Mouse (Mus musculus) lung, postnatal 25 days (tissue): ENCODE data around the gene Gpn2.
A peak's percentile ranks its signal among the peaks of the same experiment; 100 is the strongest.

Experiments used
- DNase-seq: peaks from one replicate; pipeline ENCODE4 v3.0.0; 2022; ENCODE audit warnings: low spot score

Gpn2 gene

DNA sequence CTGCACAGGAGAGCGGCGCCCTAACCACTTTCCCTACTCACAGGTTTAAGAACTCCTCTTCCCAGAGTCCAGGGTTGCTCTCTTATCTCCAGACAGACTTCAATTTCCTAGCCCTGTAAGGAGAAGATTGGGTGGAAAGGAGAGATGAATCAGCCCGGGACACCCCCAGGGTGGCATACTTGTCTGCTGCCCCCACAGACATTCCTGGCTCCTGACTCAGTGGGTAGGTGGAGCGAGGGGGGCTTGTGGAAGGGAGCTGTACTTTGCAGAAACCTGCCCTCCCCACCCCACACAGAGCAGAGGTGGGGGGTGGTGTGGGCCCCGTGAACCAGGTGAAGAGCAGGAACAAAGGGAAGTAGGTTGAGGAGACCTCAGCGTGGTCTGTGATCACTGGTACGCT, 11.4 kb downstream of the Gpn2 start:
- no peak for DNase-seq

DNA sequence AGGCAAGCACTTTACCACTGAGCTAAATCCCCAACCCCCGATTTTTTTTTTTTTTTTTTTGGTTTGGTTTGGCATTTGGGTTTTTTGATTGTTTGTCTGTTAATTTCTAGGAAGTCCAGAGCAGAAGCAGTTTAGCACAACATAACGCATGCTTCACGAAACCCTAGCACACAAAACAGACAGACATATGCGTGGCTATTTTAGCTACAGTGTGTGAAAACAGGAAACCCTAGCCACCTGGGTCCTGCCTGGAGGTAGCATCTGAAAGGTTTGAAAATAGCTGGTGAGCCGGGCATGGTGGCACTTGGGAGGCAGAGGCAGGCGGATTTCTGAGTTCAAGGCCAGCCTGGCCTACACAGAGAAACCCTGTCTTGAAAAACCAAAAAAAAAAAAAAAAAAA, 11.9 kb downstream of the Gpn2 start:
- DNase-seq, result no peak

DNA sequence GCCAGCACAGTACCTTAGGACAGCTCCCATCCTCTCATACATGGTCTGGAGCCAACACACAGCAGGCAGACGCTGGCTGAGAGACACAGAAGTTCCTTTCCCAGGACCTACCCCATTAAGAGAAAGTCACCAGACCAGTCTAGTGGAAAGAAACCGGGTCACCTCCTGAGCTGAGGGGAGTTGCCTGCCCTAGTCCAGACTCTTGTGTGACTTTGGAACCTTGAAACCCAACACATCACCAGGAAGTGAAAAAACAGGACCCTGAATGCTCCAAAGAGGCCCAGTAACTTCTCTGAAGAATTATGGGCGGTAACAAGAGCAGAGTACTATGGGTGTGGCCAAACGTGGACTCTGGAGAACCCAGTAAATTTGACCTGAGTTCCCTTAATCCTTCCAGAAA, 14.5 kb downstream of the Gpn2 start:
- no peak for DNase-seq

DNA sequence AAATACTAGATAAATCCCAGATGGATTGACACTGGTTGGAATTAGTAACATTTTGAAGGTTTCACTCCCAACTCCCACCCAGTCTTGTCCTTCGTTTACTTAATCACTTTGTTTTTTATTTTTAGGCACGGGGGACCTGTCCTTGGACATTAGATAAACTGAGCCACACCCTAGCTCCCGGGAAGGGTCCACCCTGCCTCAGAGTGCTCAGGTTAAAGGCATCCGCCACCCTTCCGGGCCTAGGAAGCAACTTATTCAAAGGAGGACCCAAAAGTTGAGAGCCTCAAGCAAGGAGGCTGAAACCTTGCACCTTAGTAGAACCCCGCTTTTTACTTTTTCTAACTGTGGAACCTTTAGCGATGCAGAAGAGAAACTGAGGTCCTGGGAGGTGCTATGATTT, 15.0 kb downstream of the Gpn2 start:
- no peak for DNase-seq

DNA sequence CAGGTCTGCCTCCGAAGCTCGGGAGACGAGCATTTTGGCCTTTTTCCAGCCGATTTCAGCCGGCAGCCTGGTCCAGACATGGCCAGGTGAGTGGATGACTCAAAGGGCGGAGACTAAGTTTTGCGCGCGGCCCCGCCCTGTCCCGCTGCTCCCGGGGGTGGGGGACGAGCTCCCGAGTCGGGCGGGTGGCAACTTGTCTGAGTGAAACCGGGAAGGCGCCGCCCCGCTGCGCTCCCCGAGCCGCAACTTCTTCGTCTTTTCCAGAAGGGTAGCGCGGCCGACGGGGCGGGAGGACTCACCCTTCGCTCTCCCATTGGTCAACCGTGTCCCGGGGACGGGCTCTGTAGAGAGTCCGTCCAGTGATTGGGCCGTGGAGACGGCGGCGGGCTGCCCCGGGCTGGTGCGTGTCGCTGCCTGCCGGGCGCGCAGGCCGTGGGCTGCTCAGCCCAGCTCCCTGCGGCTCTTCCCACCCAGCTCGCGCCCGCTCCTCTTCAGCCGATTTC, 15.5 kb downstream of the Gpn2 start:
- DNase-seq, result peak; percentile 96

DNA sequence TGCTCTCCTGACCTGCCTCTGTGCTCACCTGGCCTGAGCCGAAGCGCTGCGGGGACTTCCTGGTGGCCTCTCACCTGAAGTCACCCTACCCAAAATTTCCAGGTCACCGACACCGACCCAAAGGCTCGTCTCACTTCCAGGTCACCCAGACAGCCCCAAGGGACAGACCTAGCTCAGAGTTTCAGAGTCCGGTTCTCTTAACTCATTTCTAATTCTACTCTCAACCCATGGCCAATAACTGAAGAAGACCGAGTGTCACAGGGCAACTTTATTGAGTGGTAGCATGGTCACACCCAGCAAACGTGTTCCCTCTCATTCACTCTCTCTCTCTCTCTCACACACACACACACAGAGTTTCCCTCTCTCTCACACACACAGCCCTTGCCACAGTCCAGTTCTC, 16.1 kb downstream of the Gpn2 start:
- DNase-seq, result no peak

DNA sequence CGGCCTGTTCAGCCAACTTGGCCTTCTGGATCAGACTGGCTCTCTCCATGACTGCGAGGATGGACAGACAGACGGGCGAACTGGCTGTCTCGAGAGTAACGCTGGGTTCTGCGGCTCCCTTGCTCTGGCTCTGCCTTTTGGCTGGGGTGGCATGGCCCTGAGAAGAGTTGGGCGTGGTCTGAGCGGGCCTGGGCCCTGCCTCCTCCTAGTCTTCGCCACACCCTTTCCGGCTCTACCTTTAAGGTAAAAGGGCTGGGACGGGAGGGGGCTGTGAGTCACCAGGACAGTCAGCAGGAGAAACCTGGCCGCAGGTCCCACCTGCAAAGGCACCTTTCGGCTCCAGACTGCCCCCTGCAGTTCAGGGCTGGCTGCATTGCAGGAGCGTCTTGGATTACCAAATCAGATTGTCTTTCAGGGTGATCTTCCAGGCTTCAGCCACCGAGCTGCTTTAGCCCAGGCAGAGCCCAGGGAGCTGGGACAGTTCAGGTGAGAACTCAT, 17.6 kb downstream of the Gpn2 start, which contains the start of gene Sfn:
Gene Sfn, minus strand, starts transcription at position 448 of the 498 bp plus-strand sequence.
- DNase-seq, result peak; percentile 86

DNA sequence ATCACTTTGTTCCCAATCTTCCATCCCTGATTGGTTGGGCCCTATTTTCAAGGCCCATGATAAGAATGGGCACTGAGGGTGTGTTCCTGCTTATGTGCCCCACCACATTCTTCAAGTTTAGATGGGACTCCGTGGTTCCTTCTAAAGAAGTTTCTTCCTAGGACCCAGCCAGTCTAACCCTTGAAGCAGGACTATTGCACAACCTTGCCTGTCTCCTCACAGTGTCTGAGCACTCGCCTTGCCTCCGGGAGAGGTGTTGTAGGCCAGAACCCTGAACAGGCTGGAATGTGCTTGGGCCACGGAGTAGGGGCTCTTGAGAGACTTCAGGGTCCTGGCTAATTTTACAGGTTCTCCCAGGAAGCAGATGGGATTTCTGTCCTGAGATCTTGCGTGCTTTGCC, 18.9 kb downstream of the Gpn2 start:
- DNase-seq, result no peak

DNA sequence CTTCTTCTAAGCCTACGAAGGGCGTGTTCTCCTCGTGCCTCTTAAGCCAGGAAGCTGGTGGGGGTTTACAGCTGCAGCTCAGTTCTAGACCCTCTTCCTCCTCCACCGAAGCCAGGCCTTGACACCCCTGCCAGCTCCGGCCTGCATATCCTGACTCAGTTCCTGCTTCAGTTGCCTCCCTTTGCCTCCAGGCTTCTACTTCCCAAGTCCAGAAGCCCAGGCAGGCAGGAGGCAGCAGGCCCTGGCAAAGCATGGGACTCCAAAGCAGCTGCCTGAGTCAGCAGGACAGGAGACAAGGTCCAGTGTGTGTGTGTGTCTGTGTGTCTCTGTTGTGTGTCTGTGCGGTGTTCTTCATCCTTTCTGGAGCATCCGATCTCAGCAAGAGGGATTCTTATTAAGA, 20.0 kb downstream of the Gpn2 start:
- no peak for DNase-seq

DNA sequence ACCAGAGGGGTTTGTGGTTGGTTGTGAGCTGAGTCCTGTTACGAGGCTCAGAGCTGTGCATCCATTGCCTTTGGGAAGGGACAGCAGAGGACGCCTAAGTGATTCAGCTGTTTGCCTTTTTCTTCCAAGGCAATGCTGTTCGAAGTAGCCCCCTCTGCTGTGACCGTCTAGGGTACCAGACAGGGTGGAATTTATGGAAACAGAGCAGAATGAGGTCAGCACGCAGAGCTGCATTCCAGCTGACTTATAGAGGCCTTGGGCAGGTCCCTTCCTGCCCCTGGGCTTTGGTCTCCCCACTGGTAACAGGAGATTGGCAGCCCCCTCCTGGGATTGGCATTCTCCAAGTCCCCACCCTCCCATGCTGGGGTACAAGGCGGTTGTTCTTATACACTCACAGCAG, 20.7 kb downstream of the Gpn2 start:
- DNase-seq, result no peak

DNA sequence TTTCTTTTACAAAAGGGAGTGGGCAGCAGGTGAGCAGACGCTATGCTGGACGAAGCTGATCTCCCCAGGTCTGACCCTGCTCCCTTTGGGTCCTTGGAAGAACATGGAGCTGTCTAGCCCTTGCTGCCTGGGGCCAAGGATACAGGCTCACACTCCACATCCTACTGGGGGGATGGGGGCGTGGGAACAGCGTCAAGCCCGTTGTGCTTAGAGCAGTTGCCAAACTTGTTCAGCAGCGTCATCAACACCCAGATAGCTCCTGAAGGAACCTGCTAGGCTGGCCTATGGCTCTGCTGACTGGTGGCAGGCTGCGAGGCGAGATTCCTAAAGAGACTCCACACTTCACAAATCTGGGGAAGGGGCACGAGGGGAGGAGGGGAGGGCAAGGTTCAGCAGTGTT, 21.2 kb downstream of the Gpn2 start:
- DNase-seq, result no peak

DNA sequence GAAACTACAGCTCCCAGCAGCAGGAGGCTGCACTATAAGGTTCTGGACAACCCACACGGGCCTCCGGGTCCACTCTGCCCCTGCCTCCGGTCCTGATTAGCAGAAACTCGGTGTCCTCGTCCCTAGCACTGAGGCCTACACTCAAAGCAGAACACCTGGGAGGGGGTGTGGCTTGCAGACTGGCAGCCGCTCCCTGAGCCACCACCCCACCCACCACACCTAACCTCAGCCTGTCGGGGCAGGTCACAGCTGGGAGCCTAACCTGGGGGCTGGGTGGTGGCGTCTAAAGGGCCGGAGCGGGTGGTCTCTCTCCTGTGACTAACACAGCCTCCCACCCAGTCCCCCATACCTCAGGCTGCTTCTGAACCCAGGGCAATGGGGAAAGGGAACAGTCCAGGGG, 23.1 kb downstream of the Gpn2 start:
- no peak for DNase-seq

DNA sequence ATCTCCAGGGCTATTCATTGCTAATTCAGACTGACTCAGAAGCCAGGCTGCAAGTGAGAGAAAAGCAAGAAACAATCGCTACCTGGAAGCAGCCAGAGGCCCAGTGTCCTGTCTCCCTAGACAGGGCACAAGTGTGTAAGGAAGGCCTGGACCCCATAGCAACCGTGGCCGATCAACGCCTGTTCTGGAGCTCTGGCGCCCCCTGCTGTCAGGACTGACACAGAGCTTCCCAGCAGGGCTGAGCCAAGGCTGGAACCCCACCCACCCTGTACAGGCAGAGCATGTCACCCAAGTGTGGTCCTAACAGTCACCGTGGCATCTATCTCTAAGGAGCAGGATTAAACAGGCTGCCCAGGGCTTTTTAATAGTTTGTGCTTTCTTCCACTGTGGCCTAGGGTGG, 25.6 kb downstream of the Gpn2 start:
- peak; percentile 90 for DNase-seq

DNA sequence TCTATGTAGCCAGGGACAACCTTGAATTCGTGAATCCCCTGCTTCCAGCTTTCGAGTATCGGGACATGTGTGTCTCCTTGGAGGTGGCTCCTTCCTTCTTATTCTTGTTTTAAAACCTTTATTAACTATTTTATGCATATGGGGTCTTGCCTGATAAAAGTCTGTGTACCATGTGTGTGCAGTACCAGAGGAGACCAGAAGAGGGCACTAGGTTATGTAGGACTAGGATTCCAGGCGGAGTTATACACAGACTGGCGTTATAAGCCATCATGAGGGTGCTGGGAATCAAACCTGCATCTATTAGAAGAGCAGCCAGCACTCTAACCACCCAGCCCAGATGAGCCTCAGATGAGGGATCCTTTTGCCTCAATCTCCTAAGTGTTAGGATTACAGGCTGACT, 27.7 kb downstream of the Gpn2 start:
- DNase-seq, result no peak

DNA sequence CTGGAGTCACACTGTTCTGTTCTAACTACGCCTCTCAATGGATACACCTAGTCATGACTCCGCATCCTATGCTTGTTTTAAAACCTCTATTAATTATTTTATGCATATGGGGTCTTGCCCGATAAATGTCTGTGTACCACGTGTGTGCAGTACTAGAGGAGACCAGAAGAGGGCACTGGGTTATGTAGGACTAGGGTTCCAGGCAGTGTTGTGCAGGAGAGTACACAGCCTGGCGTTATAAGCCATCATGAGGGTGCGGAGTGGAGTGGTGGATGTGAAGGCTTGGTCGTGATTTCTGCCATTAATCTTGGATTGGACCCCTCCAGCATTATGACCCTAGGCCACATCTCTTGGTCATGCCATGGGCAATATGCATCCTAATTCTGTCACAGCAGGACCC, 28.3 kb downstream of the Gpn2 start:
- no peak for DNase-seq

DNA sequence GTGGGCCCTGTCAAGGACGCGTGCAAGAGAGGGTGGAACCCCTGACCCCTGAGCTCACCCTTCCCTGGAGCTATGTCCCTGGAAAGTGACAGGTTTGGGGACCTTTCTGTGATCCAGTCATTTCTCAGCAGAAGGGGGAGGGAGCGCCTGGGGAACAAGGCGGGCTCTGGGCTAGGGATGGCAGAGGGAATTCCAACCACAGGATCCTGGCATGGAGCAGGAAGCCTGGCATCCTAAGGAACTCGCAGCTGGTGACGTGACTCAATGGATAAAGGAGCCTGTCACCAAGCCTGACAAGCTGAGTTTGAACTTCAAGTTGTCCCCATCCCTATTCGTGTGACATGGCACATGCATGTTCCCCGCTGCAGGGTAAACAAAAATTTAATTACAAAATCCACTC, 28.9 kb downstream of the Gpn2 start:
- no peak for DNase-seq

DNA sequence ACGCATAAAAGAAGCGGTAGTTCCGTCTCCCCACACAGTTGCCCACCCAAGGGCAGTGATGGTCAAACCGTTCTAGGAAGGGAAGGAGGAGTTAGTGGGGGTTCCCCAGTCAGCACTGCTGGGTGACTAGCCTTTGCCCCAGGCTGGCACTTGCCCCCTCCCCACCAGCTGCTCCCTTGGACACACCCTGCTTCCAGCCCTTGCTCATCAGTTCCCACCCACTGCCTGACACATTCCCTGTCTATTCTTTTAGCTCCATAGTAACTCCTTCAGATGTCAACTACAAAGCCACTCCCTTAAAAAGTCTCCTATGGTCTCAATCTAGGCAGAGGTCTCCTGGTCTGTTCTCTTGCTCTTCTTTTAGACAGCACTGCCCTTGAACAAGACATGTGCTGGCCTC, 29.7 kb downstream of the Gpn2 start:
- DNase-seq, result no peak

DNA sequence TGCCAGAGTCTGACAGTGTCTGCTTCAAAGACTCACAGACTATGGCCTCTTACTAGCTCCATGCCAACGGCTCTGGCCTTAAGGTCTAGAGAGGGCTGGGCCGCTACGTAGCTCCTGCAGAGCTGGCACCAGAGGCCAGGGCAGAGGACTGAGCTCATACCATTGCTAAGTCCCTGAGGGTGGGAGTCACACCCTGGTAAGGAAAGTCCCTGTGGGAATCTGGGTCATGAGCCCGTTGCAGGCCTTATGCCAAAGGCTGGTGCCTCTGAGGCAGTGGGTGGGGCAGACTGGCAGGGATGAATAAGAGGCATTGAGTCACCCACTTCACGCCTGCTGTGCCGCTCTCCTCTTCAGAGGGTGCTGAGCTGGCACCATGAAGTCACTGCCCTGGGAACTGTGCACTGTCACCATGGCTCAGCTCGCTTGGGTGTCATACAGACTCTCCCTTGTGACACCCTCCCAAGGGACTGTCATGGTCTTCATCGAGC, 30.2 kb downstream of the Gpn2 start:
- DNase-seq, result peak; percentile 89

DNA sequence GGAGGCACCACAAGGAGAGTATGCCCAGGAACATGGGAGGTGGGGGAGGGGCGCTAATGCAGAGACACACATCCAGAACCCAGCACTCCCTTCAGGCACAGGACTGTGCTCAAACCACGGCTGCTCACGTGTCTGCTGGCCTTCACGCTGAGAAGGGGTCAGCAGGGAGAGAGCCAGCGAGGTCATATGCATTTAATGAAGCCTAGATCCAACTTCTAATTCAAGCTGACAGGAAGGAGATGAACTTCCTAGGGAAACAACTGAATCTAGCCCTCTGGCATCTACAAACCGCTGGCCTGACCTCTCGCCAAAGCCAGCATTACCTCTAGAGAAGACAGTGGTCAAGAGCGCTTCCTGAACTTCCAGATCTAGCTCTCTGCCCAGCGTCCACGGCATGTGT, 31.3 kb downstream of the Gpn2 start:
- no peak for DNase-seq

DNA sequence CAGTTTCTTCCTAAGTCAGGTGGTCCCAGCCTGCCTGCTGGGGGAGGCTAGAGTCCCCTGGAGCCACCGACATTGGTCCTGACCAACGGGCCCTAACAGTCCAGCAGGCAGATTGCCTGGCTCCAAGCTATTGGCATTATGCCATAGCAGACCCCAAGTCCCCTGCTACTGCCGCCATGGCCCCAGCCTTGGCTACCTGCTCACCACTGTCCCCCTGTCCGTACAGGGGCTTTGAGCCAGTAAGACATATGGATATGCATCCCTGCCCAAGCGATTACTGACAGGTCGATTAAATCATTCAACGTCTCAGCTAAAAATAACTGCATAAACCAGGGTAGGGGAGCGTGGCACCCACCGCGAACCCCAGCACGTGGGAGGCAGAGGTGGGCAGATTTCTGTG, 33.8 kb downstream of the Gpn2 start:
- no peak for DNase-seq

DNA sequence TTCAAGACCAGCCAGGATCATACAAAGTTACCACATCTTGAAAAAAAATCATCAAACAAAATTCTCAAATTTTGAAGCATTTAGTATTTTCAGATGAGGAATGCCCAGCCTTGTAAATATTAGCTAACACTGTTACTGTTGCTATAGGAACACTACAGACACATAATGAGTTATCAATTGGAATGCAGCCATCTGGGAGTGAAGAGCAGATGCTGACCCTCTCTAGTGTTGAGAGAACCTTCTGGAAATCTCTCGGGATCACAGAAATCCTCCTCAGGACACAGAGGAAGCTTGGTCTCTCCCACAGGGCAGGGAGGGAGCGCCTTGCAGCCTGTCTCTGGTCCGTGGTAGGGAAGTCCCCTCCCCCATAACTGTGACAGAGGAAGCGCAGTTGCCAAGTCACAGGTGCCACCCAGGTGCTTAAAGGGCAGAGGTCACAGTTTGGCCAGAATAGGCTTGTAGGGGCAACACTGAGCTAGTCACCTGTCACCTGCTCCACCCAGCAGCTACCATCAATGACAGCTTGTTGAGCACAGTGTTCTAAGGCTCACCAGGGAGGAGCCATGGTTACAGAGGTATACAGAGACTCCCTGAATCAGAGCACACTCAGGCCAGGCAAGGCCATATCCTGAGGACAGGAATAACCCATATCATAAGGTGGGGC, 35.4 kb downstream of the Gpn2 start:
- DNase-seq, result no peak

DNA sequence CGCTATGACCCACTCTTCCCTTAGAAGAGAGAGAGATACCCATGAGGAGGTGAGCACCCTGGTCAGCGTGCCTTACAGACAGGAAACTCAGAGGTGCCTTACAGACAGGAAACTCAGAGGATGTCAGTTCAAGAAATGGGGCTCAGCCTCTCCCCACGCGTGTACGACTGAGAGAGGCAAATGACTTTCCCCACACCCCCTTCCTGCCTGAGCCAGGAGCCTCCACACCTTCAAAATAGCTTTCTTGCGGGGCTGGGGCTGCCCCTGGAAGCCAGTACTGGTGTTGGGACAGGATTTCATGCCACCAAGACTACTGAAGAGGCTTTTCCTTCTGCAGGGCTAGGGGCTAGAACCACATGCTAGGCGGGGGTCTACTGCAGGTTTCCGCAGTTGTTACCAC, 36.5 kb downstream of the Gpn2 start:
- DNase-seq, result no peak

DNA sequence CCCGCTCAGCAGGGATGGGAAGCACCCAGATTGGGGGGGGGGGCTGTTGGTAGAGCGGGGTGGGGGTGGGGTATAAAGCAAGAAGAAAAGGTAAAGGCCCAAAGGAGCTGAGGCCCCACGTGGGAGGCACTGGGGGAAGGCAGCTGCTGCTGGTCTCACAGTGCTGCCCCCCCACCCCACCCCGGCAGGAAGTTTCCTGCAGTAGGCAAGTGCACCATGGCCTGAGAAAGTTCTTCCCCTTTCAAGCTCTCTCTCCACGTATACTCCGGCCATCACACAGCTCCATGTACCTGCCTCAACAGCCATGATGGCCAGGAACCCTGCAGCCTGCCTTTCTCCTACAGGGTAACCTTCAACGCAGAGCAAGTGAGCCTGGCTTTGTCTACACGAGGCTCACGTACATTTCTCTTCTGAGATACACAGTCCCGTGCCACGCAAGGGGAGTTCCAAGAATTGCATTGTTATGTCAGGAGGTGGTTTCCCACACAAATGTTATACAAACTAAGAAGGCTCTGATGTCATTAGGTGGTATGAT, 38.1 kb downstream of the Gpn2 start:
- DNase-seq, result no peak

DNA sequence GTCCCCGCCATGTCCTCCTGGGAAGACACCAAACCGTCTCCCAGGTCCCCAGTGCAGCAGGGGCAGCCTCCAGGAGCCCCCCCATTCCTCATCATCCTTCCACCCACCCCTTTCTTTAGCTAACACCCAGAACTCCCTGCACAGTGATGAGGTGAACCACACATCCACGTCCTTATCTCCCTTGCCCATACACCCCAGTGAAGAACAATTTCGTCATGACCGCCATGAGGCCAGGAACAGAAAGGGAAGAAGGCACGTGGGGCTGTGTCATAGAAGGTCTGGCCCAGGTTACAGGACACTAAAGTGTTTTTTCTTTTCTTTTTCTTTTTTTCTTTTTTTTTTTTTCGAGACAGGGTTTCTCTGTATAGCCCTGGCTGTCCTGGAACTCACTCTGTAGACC, 40.7 kb downstream of the Gpn2 start:
- no peak for DNase-seq
